Mouse (Mus musculus) limb, embryonic 14.5 days (tissue): ENCODE data around the gene Olfr435. TPM values are rescaled to one million over a fixed set of nuclear protein-coding genes. Genes with fewer than 3 reads are reported as not detected.

Experiments
- ATAC-seq: fragments of 200-750 bp; cut with Nextera tagmentation; 2 replicates; pipeline ENCODE4 v1.8.0; 2017; ENCODE audit warnings: low read depth, moderate number of reproducible peaks, moderate TSS enrichment; ENCODE audit not compliant: low FRiP score
- DNase-seq: peaks from one replicate; pipeline ENCODE4 v3.0.0-alpha.2; 2015; ENCODE audit warnings: low spot score
- H3K27ac ChIP-seq: fragments of 300-500 bp; sonication (generic); replicated peaks from 2 replicates; pipeline ENCODE4 v1.5.1; 2014; ENCODE audit warnings: low read depth, mild to moderate bottlenecking, low read length, moderate library complexity, mixed read lengths
- H3K27me3 ChIP-seq: fragments of 300-500 bp; sonication (generic); 2 replicates; pipeline ENCODE4 v1.6.1; 2014; ENCODE audit warnings: low read length, mixed read lengths; ENCODE audit not compliant: control insufficient read depth, insufficient read depth
- H3K36me3 ChIP-seq: fragments of 300-500 bp; sonication (generic); 2 replicates; pipeline ENCODE4 v1.6.1; 2014; ENCODE audit warnings: mild to moderate bottlenecking, low read length, moderate library complexity, mixed read lengths; ENCODE audit not compliant: control insufficient read depth, insufficient read depth
- H3K4me1 ChIP-seq: fragments of 300-500 bp; sonication (generic); 2 replicates; pipeline ENCODE4 v1.6.1; 2014; ENCODE audit warnings: antibody characterized with exemption, low read length, mixed read lengths; ENCODE audit not compliant: control insufficient read depth, insufficient read depth
- H3K4me2 ChIP-seq: fragments of 300-500 bp; sonication (generic); replicated peaks from 2 replicates; pipeline ENCODE4 v1.6.1; 2014; ENCODE audit warnings: low read depth, mild to moderate bottlenecking, low read length, moderate library complexity; ENCODE audit not compliant: severe bottlenecking
- H3K4me3 ChIP-seq: fragments of 300-500 bp; sonication (generic); replicated peaks from 2 replicates; pipeline ENCODE4 v1.5.1; 2014; ENCODE audit warnings: low read length
- H3K9ac ChIP-seq: fragments of 300-500 bp; sonication (generic); 2 replicates; pipeline ENCODE4 v1.6.1; 2014; ENCODE audit warnings: mild to moderate bottlenecking, low read depth, low read length, moderate library complexity; ENCODE audit not compliant: severe bottlenecking
- H3K9me3 ChIP-seq: fragments of 300-500 bp; sonication (generic); 2 replicates; pipeline ENCODE4 v1.6.1; 2016; ENCODE audit warnings: low read length; ENCODE audit not compliant: control insufficient read depth
- POLR2A ChIP-seq: fragments of 200-500 bp; IDR thresholded peaks from 2 replicates; pipeline ENCODE4 v1.8.0; 2012; ENCODE audit warnings: inconsistent platforms, mild to moderate bottlenecking, moderate library complexity, borderline replicate concordance; ENCODE audit not compliant: insufficient read depth, insufficient read length; ENCODE audit errors: extremely low read depth
- WGBS: fragments of 180-500 bp; shearing (Covaris S2); extraction: QIAGEN DNeasy Blood & Tissue Kit; methylation state at CpG from one replicate; pipeline ENCODE4 v1.1.7; 2014; 5-methylcytosine and 5-hydroxymethylcytosine counted together
- polyA plus RNA-seq, 2 experiments: library from polyadenylated mRNA; depleted of rRNA in 1 of 2; stranded (reverse) in 1 of 2; unstranded in 1 of 2; fragments of >200 nt; fragmentation: Nextera tagmentation in 1 of 2; extraction: Ambion mirVana in 1 of 2; gene quantifications; 2 replicates each; pipeline versions ENCODE4 v1.2.1 to v1.2.3; 2012 to 2014

Olfr435 gene
- polyA plus RNA-seq, 2 experiments = not detected

DNA sequence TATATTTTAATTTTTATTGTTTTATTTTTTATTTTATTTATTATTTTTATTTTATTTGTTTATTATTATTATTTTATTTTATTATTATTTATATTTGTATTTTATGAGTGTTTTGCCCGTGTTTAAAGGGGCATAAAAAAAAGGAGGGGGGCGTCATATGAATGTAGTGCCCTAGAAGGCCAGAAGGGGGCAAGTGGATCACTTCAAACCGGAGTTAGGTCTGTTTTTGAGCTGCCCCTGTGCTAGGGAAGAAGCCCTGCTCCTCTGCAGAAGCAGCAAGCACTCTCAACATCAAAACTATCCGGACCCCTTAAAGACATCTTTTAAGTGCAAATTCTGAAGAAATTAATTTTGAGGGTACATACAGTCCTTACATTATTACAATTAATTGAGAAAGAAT is 45.1 kb downstream of the Olfr435 start:
- Histone ChIP-seq H3K9ac (no peak overlapping the region), H3K4me3 (no peak overlapping the region), H3K27ac (no peak overlapping the region), H3K36me3 (no peaks in the 10 kb centered on the region), H3K27me3 (no peaks in the 10 kb centered on the region), H3K4me1 (no peaks in the 10 kb centered on the region), H3K9me3 (no peaks in the 10 kb centered on the region), H3K4me2 (no peak overlapping the region)
- DNase-seq = peak; percentile 26
- 13% methylated on average over 4 of the region's 4 CpGs for WGBS
- 0 out of 2 replicates have a peak, but pooled peaks have one; percentile 34 for ATAC-seq
- no peak for TF ChIP-seq POLR2A

DNA sequence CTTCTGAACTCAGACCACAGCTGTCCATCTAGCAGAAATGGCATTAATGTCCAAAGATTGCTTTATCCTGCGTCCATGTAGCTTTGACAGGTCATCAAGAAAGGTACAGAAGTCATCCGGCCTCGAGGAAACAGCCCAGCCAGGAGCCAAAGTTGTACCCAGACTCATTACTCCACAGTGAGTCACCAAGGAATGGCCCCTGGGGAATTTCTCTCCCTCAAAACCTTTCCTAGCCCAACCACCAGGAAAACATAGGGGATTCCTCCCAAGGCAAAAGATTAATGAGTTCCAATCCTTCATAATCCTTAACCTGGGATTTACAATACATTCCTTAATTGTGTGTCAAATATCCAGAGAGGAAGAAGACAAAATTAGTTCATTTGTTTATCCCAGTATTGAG is 50.5 kb downstream of the Olfr435 start:
- Histone ChIP-seq H3K27ac (no peak overlapping the region), H3K9me3 (no peaks in the 10 kb centered on the region), H3K36me3 (no peaks in the 10 kb centered on the region), H3K9ac (no peak overlapping the region), H3K4me2 (no peak overlapping the region), H3K4me1 (no peaks in the 10 kb centered on the region), H3K27me3 (no peaks in the 10 kb centered on the region), H3K4me3 (no peak overlapping the region)
- DNase-seq = no peak
- 71% methylated on average over 3 of the region's 3 CpGs for WGBS
- ATAC-seq = no peak
- TF ChIP-seq POLR2A = no peak

DNA sequence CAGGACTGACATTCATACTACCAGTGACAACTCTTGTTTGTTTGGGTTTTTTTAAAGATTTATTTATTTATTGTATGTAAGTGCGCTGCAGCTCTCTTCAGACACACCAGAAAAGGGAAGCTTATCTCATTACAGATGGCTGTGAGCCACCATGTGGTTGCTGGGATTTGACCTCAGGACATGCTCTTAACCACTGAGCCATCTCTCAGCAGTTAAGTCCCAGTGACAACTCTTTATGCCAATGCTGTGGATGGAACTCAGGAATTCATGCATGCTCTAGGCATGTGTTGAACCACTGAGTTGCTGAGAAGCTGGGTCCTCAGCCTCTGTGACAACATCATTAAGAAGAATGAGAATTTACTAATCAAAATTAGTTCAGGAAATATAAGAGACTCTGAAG is 56.0 kb downstream of the Olfr435 start:
- Histone ChIP-seq H3K4me2 (no peak overlapping the region), H3K36me3 (no peaks in the 10 kb centered on the region), H3K4me1 (no peaks in the 10 kb centered on the region), H3K27ac (no peak overlapping the region), H3K27me3 (no peaks in the 10 kb centered on the region), H3K4me3 (no peak overlapping the region), H3K9ac (no peak overlapping the region), H3K9me3 (no peaks in the 10 kb centered on the region)
- no peak for TF ChIP-seq POLR2A
- DNase-seq (no peak), ATAC-seq (no peak)
- WGBS = 90% methylated on average over 1 of the region's 1 CpGs

Other genes with a start within 250 kb of the Olfr435 start
- gene Olfr444, start 248.1 kb upstream of the Olfr435 start, polyA plus RNA-seq (2012; rRNA removed) = not detected in 2 replicates
- gene Olfr444, start 248.1 kb upstream of the Olfr435 start, polyA plus RNA-seq (2014; fragmentation: Nextera tagmentation; extraction: Ambion mirVana) = not detected in 2 replicates
- not detected in 2 replicates for gene Olfr441, start 90.8 kb upstream of the Olfr435 start, polyA plus RNA-seq (2012; rRNA removed)
- not detected in 2 replicates for gene Olfr441, start 90.8 kb upstream of the Olfr435 start, polyA plus RNA-seq (2014; fragmentation: Nextera tagmentation; extraction: Ambion mirVana)
- not detected in 2 replicates for gene Olfr237-ps1, start 50.6 kb upstream of the Olfr435 start, polyA plus RNA-seq (2012; rRNA removed)
- gene Olfr237-ps1, start 50.6 kb upstream of the Olfr435 start, polyA plus RNA-seq (2014; fragmentation: Nextera tagmentation; extraction: Ambion mirVana) = not detected in 2 replicates
- not detected in 2 replicates for gene Olfr437, start 33.9 kb upstream of the Olfr435 start, polyA plus RNA-seq (2012; rRNA removed)
- gene Olfr437, start 33.9 kb upstream of the Olfr435 start, polyA plus RNA-seq (2014; fragmentation: Nextera tagmentation; extraction: Ambion mirVana) = not detected in 2 replicates
- gene Olfr13, start 25.0 kb upstream of the Olfr435 start, polyA plus RNA-seq (2012; rRNA removed) = not detected in 2 replicates
- gene Olfr13, start 25.0 kb upstream of the Olfr435 start, polyA plus RNA-seq (2014; fragmentation: Nextera tagmentation; extraction: Ambion mirVana) = not detected in 2 replicates
- gene Olfr434, start 15.9 kb downstream of the Olfr435 start, polyA plus RNA-seq (2012; rRNA removed) = not detected in 2 replicates
- not detected in 2 replicates for gene Olfr434, start 15.9 kb downstream of the Olfr435 start, polyA plus RNA-seq (2014; fragmentation: Nextera tagmentation; extraction: Ambion mirVana)
- not detected in 2 replicates for gene Olfr47, start 34.4 kb downstream of the Olfr435 start, polyA plus RNA-seq (2012; rRNA removed)
- gene Olfr47, start 34.4 kb downstream of the Olfr435 start, polyA plus RNA-seq (2014; fragmentation: Nextera tagmentation; extraction: Ambion mirVana) = not detected in 2 replicates
- 21.6 and 23.0 TPM in 2 replicates for gene Arhgef5, start 68.4 kb downstream of the Olfr435 start, polyA plus RNA-seq (2012; rRNA removed)
- gene Arhgef5, start 68.4 kb downstream of the Olfr435 start, polyA plus RNA-seq (2014; fragmentation: Nextera tagmentation; extraction: Ambion mirVana) = 11.6 and 12.7 TPM in 2 replicates
- gene Nobox, start 112.4 kb downstream of the Olfr435 start, polyA plus RNA-seq (2012; rRNA removed) = 0.15 and 0.20 TPM in 2 replicates
- gene Nobox, start 112.4 kb downstream of the Olfr435 start, polyA plus RNA-seq (2014; fragmentation: Nextera tagmentation; extraction: Ambion mirVana) = 0.22 TPM in 1 of 2 replicates, not detected in the other